Mouse (Mus musculus) midbrain, embryonic 16.5 days (tissue): ENCODE measurements around the gene Colgalt2. TPM values are rescaled to one million over a fixed set of nuclear protein-coding genes. Genes with fewer than 3 reads are reported as not detected.
A peak's percentile ranks its signal among the peaks of the same experiment; 100 is the strongest.
"Not testable (repeated sequence)": the region's sequence is repeated elsewhere in the genome, so short reads cannot be mapped to it uniquely, and the experiment has no call there.

ENCODE experiments used
- ATAC-seq: fragments of 200-750 bp; cut with Nextera tagmentation; 2 replicates; pipeline ENCODE4 v1.8.0; 2017; ENCODE audit warnings: moderate TSS enrichment
- H3K27ac ChIP-seq: fragments of 300-500 bp; sonication (generic); 2 replicates; pipeline ENCODE4 v1.5.1; 2014; ENCODE audit warnings: mild to moderate bottlenecking, low read length, mixed read lengths
- H3K27me3 ChIP-seq: fragments of 300-500 bp; sonication (generic); 2 replicates; pipeline ENCODE4 v1.6.1; 2014; ENCODE audit warnings: low read depth, low read length, mixed read lengths; ENCODE audit not compliant: control insufficient read depth, insufficient read depth
- H3K36me3 ChIP-seq: fragments of 300-500 bp; sonication (generic); 2 replicates; pipeline ENCODE4 v1.6.1; 2014; ENCODE audit warnings: mild to moderate bottlenecking, low read length, moderate library complexity, mixed read lengths; ENCODE audit not compliant: control insufficient read depth, insufficient read depth
- H3K4me1 ChIP-seq: fragments of 300-500 bp; sonication (generic); 2 replicates; pipeline ENCODE4 v1.6.1; 2014; ENCODE audit warnings: mild to moderate bottlenecking, low read length, mixed read lengths; ENCODE audit not compliant: control insufficient read depth, insufficient read depth
- H3K4me2 ChIP-seq: fragments of 300-500 bp; sonication (generic); 2 replicates; pipeline ENCODE4 v1.6.1; 2014; ENCODE audit warnings: mild to moderate bottlenecking, low read length, mixed read lengths
- H3K4me3 ChIP-seq: fragments of 300-500 bp; sonication (generic); 2 replicates; pipeline ENCODE4 v1.5.1; 2014; ENCODE audit warnings: low read depth, mild to moderate bottlenecking, low read length, moderate library complexity, mixed read lengths
- H3K9ac ChIP-seq: fragments of 300-500 bp; sonication (generic); 2 replicates; pipeline ENCODE4 v1.6.1; 2014; ENCODE audit warnings: low read depth, low read length, mixed read lengths
- H3K9me3 ChIP-seq: fragments of 300-500 bp; sonication (generic); replicated peaks from 2 replicates; pipeline ENCODE4 v1.6.1; 2014; ENCODE audit warnings: mild to moderate bottlenecking, low read length, mixed read lengths; ENCODE audit not compliant: control insufficient read depth, poor library complexity, severe bottlenecking
- WGBS: fragments of 180-500 bp; shearing (Covaris S2); extraction: QIAGEN DNeasy Blood & Tissue Kit; methylation state at CpG from one replicate; pipeline ENCODE4 v1.1.7; 2014; 5-methylcytosine and 5-hydroxymethylcytosine counted together
- polyA plus RNA-seq: library from polyadenylated mRNA; unstranded; fragments of >200 nt; fragmentation: Nextera tagmentation; extraction: Ambion mirVana; gene quantifications from 2 replicates; pipeline ENCODE4 v1.2.1, GENCODE M21; 2015

The Colgalt2 gene
- 4.4 and 5.1 TPM in 2 replicates for polyA plus RNA-seq

DNA sequence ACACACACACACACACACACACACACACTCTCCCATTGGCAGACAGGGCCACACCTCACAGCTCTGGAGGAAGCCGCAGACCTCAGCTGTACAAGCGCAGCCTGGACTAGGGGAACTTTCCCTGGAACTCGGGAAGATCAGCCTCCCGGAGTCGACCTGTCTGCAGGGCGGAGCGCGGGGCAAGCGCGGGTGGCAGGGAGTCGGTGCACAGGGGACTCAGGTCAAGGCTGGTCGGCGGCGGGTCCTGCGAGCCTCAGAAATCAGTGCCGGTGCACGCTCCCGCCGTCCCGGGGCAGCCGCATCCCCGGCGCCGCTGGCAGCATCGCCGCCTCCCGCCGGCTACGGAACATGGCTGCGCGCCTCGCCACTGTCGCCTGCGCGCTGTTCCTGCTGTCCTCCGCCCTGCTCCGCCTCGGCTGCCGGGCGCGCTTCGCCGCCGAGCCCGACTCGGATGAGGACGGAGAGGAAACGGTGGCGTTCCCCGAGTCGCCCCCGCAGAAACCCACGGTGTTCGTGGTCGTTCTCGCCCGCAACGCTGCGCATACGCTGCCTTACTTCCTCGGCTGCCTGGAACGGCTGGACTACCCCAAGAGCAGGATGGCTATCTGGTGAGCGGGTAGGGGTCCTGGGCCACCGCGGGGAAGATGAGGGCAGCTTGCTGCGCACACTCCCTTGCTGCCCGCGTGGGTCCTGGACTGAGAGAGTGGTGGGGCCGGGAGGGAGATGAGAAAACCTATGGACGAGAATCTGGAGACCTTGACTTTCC lies at the start of gene Colgalt2:
Colgalt2 (plus strand) TSS at position 41 of the 766 bp plus-strand sequence.
- peak; percentile 85 for ATAC-seq
- H3K4me3 ChIP-seq, result peak within 1 kb of the TSS; percentile 84
- no peaks in the 10 kb centered on the region for H3K9me3 ChIP-seq
- peak within 1 kb of the TSS; percentile 84 for H3K4me2 ChIP-seq
- no peaks in the 10 kb centered on the region for H3K36me3 ChIP-seq
- under 1% methylated on average over 61 of the region's 70 CpGs for WGBS
- peaks cover 5% of the 10 kb centered on the region; the same call in 1 of the 2 replicates for H3K4me1 ChIP-seq
- H3K27ac ChIP-seq, result peak within 1 kb of the TSS; percentile 72
- peak within 1 kb of the TSS; percentile 69 for H3K9ac ChIP-seq
- H3K27me3 ChIP-seq, result peaks cover 3% of the 10 kb centered on the region

- Histone ChIP-seq H3K27me3 (no peaks in the 10 kb centered on the region), H3K9me3 (no peaks in the 10 kb centered on the region), H3K4me1 (no peaks in the 10 kb centered on the region), H3K27ac (no peak overlapping the region), H3K4me2 (no peak overlapping the region), H3K4me3 (no peak overlapping the region), H3K9ac (no peak overlapping the region), H3K36me3 (no peaks in the 10 kb centered on the region)
- ATAC-seq, result no peak
- WGBS, result 82% methylated on average over 4 of the region's 4 CpGs
Measured at GRCm38 (mm10) chr1:152356721-152357120, 42.9 kb upstream of the Colgalt2 start.

DNA sequence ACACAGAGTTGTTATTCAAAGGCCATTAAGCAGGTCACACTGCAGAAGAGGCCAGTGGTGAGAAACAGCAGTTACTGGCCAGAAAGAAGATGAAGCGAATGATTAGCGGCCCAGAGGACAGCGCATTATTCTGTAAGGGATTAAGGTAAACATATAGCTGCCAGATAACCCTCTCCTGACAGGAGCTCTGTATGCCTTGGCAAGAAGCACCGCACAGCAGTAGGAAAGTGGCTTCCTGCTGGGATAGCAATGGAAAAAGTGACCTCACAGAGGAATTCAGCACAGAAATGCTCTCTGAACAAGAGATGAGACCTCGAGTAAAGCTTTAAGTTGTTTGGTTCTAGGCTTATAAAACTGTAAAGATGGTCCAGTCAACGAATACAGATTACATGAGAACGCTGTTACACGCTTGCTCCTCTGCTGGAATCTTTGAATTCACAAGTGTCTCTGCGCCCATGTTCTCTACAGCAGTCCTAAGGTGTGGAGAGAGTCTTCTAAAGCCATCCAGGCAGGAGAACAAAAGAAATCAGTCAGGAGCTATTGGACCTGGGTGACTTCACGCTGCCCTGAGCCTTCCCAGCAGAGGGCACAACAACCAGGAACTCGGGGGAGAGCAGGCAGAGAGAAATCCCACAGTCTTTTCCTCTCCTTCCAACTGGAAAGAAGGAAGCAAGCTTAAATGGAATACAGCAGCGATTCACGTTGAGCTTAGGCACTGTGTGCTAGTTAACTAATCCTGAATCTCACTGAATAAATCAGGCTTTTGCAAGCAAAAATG lies 31.1 kb upstream of the Colgalt2 start:
- 0 out of 2 replicates have a peak overlapping the region, but pooled peaks have one; percentile 10 for H3K27ac ChIP-seq
- H3K9me3 ChIP-seq, result no peaks in the 10 kb centered on the region
- peaks cover 6% of the 10 kb centered on the region; the same call in 1 of the 2 replicates for H3K4me1 ChIP-seq
- no peak overlapping the region for H3K4me2 ChIP-seq
- 47% methylated on average over 13 of the region's 13 CpGs for WGBS
- ATAC-seq, result 0 out of 2 replicates have a peak, but pooled peaks have one; percentile 25
- no peak overlapping the region for H3K4me3 ChIP-seq
- H3K36me3 ChIP-seq, result no peaks in the 10 kb centered on the region
- no peaks in the 10 kb centered on the region for H3K27me3 ChIP-seq
- H3K9ac ChIP-seq, result no peak overlapping the region

DNA sequence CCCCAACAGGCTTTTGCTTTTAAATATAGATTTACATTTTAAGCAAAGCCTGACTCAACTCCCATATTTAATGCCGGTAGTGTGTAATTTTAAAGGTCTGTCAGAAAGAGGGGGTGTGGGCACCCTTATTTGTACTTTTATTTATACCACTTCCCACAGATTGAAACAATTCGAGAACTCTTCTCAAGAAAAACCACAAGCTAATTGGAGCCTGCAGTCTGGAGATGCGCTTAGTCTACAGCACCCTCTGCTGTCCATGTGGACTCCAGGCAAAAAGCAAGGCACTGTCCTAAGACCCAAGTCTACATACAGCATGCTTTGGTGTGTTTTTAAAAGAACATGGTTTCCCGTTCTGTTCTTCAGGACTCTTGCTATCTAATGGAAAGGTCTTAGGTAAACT lies 30.5 kb upstream of the Colgalt2 start:
- Histone ChIP-seq H3K9ac (no peak overlapping the region), H3K4me3 (no peak overlapping the region), H3K4me1 (peaks cover 6% of the 10 kb centered on the region; the same call in 1 of the 2 replicates), H3K27me3 (no peaks in the 10 kb centered on the region), H3K36me3 (no peaks in the 10 kb centered on the region), H3K27ac (no peak overlapping the region), H3K9me3 (no peaks in the 10 kb centered on the region), H3K4me2 (no peak overlapping the region)
- WGBS, result 29% methylated on average over 4 of the region's 4 CpGs
- peak; percentile 85; the same call in 1 of the 2 replicates for ATAC-seq

- no peak overlapping the region for H3K4me3 ChIP-seq
- no peaks in the 10 kb centered on the region for H3K36me3 ChIP-seq
- H3K9me3 ChIP-seq, result no peaks in the 10 kb centered on the region
- no peak overlapping the region for H3K4me2 ChIP-seq
- no peak overlapping the region for H3K27ac ChIP-seq
- WGBS, result 95% methylated on average over 5 of the region's 5 CpGs
- no peak overlapping the region for H3K9ac ChIP-seq
- H3K4me1 ChIP-seq, result no peaks in the 10 kb centered on the region
- no peak for ATAC-seq
- no peaks in the 10 kb centered on the region for H3K27me3 ChIP-seq
Measured at GRCm38 (mm10) chr1:152378311-152378710, 21.3 kb upstream of the Colgalt2 start.

- H3K4me2 ChIP-seq, result no peak overlapping the region
- 95% methylated on average over 1 of the region's 1 CpGs for WGBS
- H3K4me1 ChIP-seq, result peaks cover 6% of the 10 kb centered on the region; the same call in 1 of the 2 replicates
- no peak overlapping the region for H3K9ac ChIP-seq
- ATAC-seq, result no peak
- H3K9me3 ChIP-seq, result no peaks in the 10 kb centered on the region
- H3K36me3 ChIP-seq, result no peaks in the 10 kb centered on the region
- no peak overlapping the region for H3K4me3 ChIP-seq
- H3K27me3 ChIP-seq, result no peaks in the 10 kb centered on the region
- no peak overlapping the region for H3K27ac ChIP-seq
Measured at GRCm38 (mm10) chr1:152384589-152384988, 15.0 kb upstream of the Colgalt2 start.

DNA sequence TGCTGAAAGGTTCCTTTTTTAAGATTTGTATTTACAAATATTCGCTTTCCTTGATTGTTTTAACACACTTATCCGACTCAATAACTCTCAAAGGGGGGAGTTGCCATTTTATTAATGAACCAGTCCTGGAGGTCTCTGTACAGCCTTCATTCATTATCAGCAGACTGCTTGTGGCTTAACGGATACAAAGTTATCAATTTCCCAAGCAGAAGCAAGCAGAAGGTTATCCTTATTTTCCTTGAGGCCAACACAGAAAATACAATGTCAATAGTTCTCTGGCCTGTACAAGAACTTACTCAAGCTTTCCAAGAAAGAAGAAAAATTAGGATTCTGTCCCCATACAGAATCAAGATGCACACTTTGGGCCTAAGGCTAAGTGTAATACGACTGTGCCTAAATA lies 13.9 kb upstream of the Colgalt2 start:
- not testable (repeated sequence) for H3K27ac ChIP-seq, H3K4me1 ChIP-seq, H3K9me3 ChIP-seq, H3K36me3 ChIP-seq, H3K27me3 ChIP-seq, ATAC-seq
- peak overlapping the region; percentile 73 for H3K4me2 ChIP-seq
- H3K4me3 ChIP-seq, result peak overlapping the region; percentile 85
- peak overlapping the region; percentile 90 for H3K9ac ChIP-seq
- WGBS, result 27% methylated on average over 2 of the region's 4 CpGs

- peak; percentile 95 for ATAC-seq
- Histone ChIP-seq H3K9me3 (no peaks in the 10 kb centered on the region), H3K9ac (peak within 1 kb of the TSS; percentile 90), H3K27ac (no peak within 1 kb of the TSS), H3K36me3 (no peaks in the 10 kb centered on the region), H3K27me3 (no peaks in the 10 kb centered on the region), H3K4me2 (peak within 1 kb of the TSS; percentile 73), H3K4me1 (peaks cover 6% of the 10 kb centered on the region; the same call in 1 of the 2 replicates), H3K4me3 (peak within 1 kb of the TSS; percentile 85)
- under 1% methylated on average over 57 of the region's 57 CpGs for WGBS
Measured at GRCm38 (mm10) chr1:152386188-152386835, 13.3 kb upstream of the Colgalt2 start, which contains the start of gene Tsen15. TSS of gene Tsen15 (minus strand) at chr1:152386688.
